Mouse (Mus musculus): ENCODE measurements around the gene Apeh. TPM values are rescaled to one million over a fixed set of nuclear protein-coding genes. Genes with fewer than 3 reads are reported as not detected.

Apeh gene
- polyA plus RNA-seq, 1 experiment from 2014 or later, result 49.9 TPM

DNA sequence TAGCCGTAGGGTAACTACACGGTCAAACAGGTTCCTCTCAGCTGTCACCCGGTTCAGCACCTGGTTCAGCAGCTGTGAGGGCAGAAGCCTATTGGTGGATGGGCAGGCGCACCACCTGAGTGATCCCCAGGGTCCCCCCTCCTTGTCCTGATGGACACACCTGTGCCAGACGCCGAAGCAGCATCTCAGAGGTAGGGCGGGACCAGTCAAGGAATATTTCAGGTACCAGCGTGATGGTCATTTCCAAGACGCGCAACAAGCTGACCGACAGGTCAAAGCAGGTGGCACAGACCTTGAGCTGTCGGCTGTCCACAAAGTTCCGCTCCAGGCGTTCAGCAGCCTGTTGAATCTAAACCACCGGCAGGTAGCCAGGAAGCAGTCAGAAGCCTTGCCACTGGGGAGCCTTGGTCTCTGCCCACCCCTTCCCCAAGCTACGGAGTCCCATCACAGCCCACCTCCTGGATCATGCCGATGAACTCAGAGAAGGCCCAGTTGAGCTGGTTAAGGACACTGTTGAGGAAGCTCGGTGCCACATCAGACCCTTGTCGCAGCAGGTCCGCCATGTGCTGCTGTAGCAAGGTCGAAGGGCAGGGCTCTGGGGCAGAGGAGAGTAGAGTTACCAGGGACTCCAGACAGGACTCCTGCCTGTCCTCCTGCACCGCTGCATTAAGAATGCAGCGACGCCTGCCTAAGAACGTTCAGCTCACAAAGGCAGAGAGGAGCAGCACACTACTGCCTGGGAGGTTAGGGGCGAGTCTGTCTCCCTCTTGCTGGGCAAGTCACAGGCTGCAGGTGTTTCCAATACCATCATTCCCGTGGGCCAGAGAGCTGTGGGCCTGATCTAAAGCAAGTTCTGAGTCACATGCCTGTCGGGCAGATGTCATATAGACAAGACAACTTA lies 37.8 kb downstream of the Apeh start:
- H3K4me3 ChIP-seq (ENCODE audit: low read depth, low read length), result no peak overlapping the region
- no peak overlapping the region for H3K27ac ChIP-seq (ENCODE audit: low read depth)
- H3K9me3 ChIP-seq (ENCODE audit: low read depth, low read length), result no peaks in the 10 kb centered on the region
- no peak for TF ChIP-seq CTCF (IDR thresholded peaks at IDR 0.05; ENCODE audit: low read depth)
- H3K27me3 ChIP-seq (ENCODE audit: insufficient read depth, low read length), result no peaks in the 10 kb centered on the region
- peaks cover 70% of the 10 kb centered on the region for H3K36me3 ChIP-seq (ENCODE audit: insufficient read depth)
- no peak for ATAC-seq (ENCODE audit: insufficient read depth)
- peaks cover 5% of the 10 kb centered on the region; the same call in 1 of the 2 replicates for H3K4me1 ChIP-seq (ENCODE audit: insufficient read depth)
- H3K9ac ChIP-seq, result no peak overlapping the region
- DNase-seq, result no peak
- WGBS, result 77% methylated on average over 28 of the region's 28 CpGs
- no peak overlapping the region for H3K4me2 ChIP-seq

DNA sequence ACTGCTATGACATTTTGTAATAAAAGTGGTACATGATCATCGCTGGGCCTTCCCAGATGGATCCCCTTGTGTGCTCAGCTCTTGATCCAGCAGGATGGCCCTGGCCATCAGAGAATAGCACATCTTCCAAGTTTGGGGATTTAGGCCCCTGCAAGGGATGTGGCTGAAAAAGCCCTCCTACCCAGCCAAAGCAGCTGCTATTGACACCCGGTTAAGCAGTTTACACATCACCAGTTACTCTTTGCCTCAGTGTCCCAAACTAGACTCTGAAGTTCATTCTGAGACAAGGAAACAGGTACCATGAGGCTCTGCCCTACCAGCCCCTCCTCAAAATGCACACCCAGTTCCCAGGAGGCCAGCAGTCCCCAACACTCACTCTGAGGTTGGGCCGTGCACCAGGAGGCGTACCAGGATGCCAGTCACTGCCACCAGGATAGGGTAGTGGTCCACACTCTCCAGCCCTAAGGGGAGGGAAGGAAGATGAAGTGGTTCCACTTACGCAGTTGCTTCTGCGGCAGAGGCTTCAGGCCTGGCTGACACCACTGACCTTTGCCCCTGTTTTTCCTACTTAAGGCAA lies 38.7 kb downstream of the Apeh start:
- ATAC-seq (ENCODE audit: insufficient read depth), result no peak
- WGBS, result 80% methylated on average over 6 of the region's 6 CpGs

DNA sequence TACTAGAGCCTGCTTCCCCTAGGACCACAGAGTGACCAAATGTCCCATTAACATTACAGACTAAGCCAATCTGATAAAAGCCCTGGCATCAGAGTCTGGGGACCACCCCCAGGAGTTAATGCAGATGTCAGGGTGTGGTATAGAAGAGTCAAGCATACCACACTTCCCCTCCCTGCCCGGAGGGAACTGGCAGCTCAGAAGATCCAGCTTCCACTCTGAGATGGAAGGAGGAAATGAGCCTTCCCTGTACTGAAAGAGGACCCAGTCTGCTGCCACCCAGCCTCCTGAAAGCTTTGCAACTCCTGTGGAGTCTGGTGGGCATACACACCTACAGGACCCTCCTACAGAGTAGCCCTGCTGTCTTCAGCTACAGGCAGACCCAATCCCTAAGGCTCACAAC lies 39.3 kb downstream of the Apeh start:
- DNase-seq (no peak), ATAC-seq (ENCODE audit: insufficient read depth) (no peak)
- Histone ChIP-seq H3K36me3 (ENCODE audit: insufficient read depth) (peaks cover 81% of the 10 kb centered on the region), H3K9ac (no peak overlapping the region), H3K9me3 (ENCODE audit: low read depth, low read length) (no peaks in the 10 kb centered on the region), H3K27ac (ENCODE audit: low read depth) (no peak overlapping the region), H3K4me3 (ENCODE audit: low read depth, low read length) (no peak overlapping the region), H3K4me1 (ENCODE audit: insufficient read depth) (peaks cover 5% of the 10 kb centered on the region; the same call in 1 of the 2 replicates), H3K27me3 (ENCODE audit: insufficient read depth, low read length) (no peaks in the 10 kb centered on the region), H3K4me2 (no peak overlapping the region)
- TF ChIP-seq CTCF (IDR thresholded peaks at IDR 0.05; ENCODE audit: low read depth), result no peak
- WGBS, result 58% methylated on average over 1 of the region's 1 CpGs

More for the DNA sequence above, 38.7 kb downstream of the Apeh start:
- DNase-seq, result no peak
- Histone ChIP-seq H3K27ac (ENCODE audit: low read depth) (no peak overlapping the region), H3K27me3 (ENCODE audit: insufficient read depth, low read length) (no peaks in the 10 kb centered on the region), H3K36me3 (ENCODE audit: insufficient read depth) (peaks cover 76% of the 10 kb centered on the region), H3K4me1 (ENCODE audit: insufficient read depth) (peaks cover 5% of the 10 kb centered on the region; the same call in 1 of the 2 replicates), H3K4me3 (ENCODE audit: low read depth, low read length) (no peak overlapping the region), H3K9me3 (ENCODE audit: low read depth, low read length) (no peaks in the 10 kb centered on the region), H3K9ac (no peak overlapping the region), H3K4me2 (no peak overlapping the region)
- no peak for TF ChIP-seq CTCF (IDR thresholded peaks at IDR 0.05; ENCODE audit: low read depth)

DNA sequence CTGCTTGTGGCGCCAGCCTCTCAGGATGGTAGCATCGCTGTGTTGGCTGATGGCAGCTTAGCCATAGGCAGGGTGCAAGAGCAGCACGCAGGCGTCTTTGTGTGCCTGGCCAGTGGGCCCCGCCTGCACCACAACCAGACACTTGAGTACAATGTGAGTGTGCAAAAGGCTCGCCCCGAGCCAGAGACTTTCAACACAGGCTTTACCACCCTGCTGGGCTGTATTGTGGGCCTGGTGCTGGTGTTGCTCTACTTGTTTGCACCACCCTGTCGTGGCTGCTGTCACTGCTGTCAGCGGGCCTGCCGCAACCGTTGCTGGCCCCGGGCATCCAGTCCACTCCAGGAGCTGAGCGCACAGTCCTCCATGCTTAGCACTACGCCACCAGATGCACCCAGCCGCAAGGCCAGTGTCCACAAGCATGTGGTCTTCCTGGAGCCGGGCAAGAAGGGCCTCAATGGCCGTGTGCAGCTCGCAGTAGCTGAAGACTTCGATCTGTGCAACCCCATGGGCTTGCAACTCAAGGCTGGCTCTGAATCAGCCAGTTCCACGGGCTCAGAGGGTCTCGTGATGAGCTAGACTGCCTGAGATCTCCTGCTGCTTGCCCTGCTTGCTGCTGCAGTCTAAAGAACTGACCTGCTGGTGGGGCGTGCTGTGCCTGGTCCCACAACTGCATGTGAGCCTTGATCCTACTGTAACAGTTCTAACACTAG lies 39.9 kb downstream of the Apeh start:
- no peak for TF ChIP-seq CTCF (IDR thresholded peaks at IDR 0.05; ENCODE audit: low read depth)
- Histone ChIP-seq H3K36me3 (ENCODE audit: insufficient read depth) (peaks cover 79% of the 10 kb centered on the region), H3K4me1 (ENCODE audit: insufficient read depth) (peaks cover 5% of the 10 kb centered on the region; the same call in 1 of the 2 replicates), H3K9ac (no peak overlapping the region), H3K9me3 (ENCODE audit: low read depth, low read length) (no peaks in the 10 kb centered on the region), H3K4me3 (ENCODE audit: low read depth, low read length) (no peak overlapping the region), H3K27ac (ENCODE audit: low read depth) (no peak overlapping the region), H3K27me3 (ENCODE audit: insufficient read depth, low read length) (no peaks in the 10 kb centered on the region), H3K4me2 (no peak overlapping the region)
- WGBS, result 84% methylated on average over 22 of the region's 22 CpGs
- ATAC-seq (ENCODE audit: insufficient read depth) (no peak), DNase-seq (no peak)

DNA sequence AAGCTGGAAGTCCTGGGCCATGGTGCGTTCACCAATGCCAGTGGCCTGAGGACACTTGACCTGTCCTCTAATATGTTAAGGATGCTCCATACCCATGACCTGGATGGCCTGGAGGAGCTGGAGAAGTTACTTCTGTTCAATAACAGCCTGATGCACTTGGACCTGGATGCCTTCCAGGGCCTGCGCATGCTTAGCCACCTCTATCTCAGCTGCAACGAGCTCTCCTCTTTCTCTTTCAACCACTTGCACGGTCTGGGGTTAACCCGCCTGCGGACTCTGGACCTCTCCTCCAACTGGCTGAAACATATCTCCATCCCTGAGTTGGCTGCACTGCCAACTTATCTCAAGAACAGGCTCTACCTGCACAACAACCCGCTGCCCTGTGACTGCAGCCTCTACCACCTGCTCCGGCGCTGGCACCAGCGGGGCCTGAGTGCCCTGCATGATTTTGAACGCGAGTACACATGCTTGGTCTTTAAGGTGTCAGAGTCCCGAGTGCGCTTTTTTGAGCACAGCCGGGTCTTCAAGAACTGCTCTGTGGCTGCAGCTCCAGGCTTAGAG lies 40.7 kb downstream of the Apeh start:
- peaks cover 5% of the 10 kb centered on the region; the same call in 1 of the 2 replicates for H3K4me1 ChIP-seq (ENCODE audit: insufficient read depth)
- DNase-seq (no peak), ATAC-seq (ENCODE audit: insufficient read depth) (no peak)
- 89% methylated on average over 15 of the region's 15 CpGs for WGBS
- no peaks in the 10 kb centered on the region for H3K27me3 ChIP-seq (ENCODE audit: insufficient read depth, low read length)
- peaks cover 71% of the 10 kb centered on the region for H3K36me3 ChIP-seq (ENCODE audit: insufficient read depth)
- peak overlapping the region; percentile 53 for H3K4me2 ChIP-seq
- H3K27ac ChIP-seq (ENCODE audit: low read depth), result peak overlapping the region; percentile 73; the same call in 1 of the 2 replicates
- H3K4me3 ChIP-seq (ENCODE audit: low read depth, low read length), result no peak overlapping the region
- TF ChIP-seq CTCF (IDR thresholded peaks at IDR 0.05; ENCODE audit: low read depth), result no peak
- no peak overlapping the region for H3K9ac ChIP-seq
- H3K9me3 ChIP-seq (ENCODE audit: low read depth, low read length), result no peaks in the 10 kb centered on the region

DNA sequence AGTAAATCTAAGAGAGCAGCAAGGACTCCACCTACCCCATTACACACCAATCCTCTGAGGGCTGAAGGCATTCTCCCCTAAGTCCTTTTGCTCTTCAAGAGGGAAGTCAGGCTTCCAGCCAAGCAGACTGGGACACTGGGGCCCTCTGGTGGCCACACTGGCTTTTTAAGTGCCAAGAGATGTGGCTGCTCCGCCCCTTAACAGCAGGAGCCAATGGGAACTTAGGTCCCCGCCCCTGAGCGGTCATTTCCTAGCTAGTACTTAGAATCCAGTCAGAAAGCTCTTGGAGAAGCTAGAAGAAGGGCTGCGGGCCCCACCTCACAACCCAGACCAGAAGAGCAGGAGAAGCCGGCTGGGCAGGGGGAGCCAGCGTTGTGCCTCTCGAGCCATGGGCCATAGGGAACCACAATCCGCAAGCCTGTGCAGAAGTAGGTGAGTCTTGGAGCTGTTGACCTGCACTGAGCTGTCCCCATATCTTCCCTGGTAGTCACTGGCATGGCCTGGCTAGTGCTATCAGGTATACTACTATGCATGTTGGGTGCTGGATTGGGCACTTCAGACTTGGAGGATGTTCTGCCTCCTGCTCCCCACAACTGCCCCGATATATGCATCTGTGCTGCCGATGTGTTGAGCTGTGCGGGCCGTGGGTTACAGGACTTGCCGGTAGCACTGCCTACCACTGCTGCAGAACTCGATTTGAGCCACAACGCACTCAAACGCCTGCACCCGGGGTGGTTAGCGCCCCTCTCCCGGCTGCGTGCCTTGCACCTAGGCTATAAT lies 41.3 kb downstream of the Apeh start, which contains the start of gene Amigo3:
Gene Amigo3 (plus strand): TSS at position 275 of the 780 bp plus-strand sequence.
- Histone ChIP-seq H3K9ac (no peak within 1 kb of the TSS), H3K4me2 (peak within 1 kb of the TSS; percentile 53), H3K27ac (ENCODE audit: low read depth) (peak within 1 kb of the TSS; percentile 73; the same call in 1 of the 2 replicates), H3K36me3 (ENCODE audit: insufficient read depth) (peaks cover 65% of the 10 kb centered on the region), H3K9me3 (ENCODE audit: low read depth, low read length) (no peaks in the 10 kb centered on the region), H3K4me1 (ENCODE audit: insufficient read depth) (peaks cover 7% of the 10 kb centered on the region; the same call in 1 of the 2 replicates), H3K27me3 (ENCODE audit: insufficient read depth, low read length) (no peaks in the 10 kb centered on the region), H3K4me3 (ENCODE audit: low read depth, low read length) (peak within 1 kb of the TSS; percentile 6)
- TF ChIP-seq CTCF (IDR thresholded peaks at IDR 0.05; ENCODE audit: low read depth), result peak; percentile 91
- DNase-seq (peak; percentile 100), ATAC-seq (ENCODE audit: insufficient read depth) (peak; percentile 57)
- WGBS, result 50% methylated on average over 20 of the region's 20 CpGs

Measured in lung, embryonic 14.5 days (tissue).